Mouse (Mus musculus) lung, postnatal 0 days (tissue): ENCODE measurements at regions not wholly inside any gene's neighbourhood (a gene's known extent, or its start where the extent isn't known, plus 50 kb on each side); places are given as distances from the start of the nearest gene placed in this dataset.

ENCODE experiments used
- CTCF ChIP-seq: IDR thresholded peaks from 2 replicates; pipeline ENCODE4 v1.5.1; 2016; ENCODE audit warnings: antibody characterized with exemption, mild to moderate bottlenecking
- EP300 ChIP-seq: IDR thresholded peaks from 2 replicates; pipeline ENCODE4 v1.6.1; 2016; ENCODE audit warnings: antibody characterized with exemption, mild to moderate bottlenecking, control low read depth

DNA sequence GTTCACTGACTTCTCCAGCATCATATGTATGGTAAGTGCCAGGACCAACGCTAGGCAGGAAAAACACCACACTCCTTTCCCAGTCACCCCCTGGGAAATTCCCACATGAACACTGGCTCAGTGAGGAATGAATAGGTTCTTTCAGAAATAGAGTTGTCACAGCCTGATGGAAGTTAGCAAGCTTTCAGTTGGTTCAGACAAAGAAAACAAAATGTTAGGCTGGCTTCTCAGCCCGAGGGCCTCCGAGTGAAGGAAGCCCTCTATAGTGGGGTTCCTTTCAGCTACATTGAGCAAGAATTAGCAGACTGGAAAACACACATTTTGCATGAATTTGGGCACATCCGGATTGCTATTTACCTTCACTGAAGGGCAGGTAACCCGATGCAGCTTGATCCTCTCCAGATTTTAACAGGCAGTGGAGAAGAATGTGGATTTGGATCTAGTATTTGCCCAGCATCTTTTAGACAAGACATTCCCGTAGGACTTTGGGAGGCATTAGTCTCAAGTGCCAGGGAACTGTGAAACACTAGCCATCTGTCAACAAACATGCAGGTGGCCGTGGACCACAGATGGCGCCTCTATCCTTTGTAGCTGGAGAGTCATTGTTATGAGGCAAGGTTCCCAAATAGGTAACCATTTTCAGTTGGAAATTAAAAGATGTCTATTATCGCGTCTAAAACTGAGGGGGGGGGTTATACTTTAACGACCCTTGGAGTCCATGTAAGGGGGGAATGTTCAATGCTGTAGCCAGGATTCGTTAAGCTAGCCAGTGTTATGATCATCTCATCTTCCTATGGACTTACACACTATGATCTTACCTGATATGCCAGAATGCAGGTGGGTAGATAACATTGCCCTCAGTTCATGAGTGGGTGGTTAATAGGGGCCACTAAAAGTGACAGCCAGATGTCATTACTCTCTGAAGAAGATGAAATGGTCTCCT lies 314.8 kb downstream of the Slc22a22 start:
- TF ChIP-seq CTCF (no peak), EP300 (no peak)
